Mouse (Mus musculus): ENCODE measurements at regions not wholly inside any gene's neighbourhood (a gene's known extent, or its start where the extent isn't known, plus 50 kb on each side); places are given as distances from the start of the nearest gene placed in this dataset.

DNA sequence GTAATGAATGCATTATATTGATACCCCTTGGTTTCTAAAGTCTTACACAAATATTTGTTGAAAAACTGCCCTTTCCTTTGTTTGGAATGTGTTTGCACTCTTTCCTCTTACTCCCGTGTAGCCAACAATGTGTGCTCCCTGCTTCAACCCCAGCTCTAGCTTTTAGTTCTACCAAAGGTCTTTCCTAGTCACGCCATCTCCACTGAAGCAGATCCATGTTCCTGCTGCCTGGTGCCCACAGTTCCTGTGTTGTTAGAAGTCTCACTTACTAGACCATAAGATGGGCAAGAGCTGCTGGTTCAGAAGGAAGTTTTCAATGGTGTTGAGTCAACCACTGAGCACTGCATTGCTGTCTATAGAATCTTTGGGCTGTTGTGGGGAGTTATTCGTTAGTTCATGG is 137.0 kb downstream of the Klf5 start:
- no peaks in the 10 kb centered on the region for H3K4me1 ChIP-seq
- WGBS: 81% methylated on average over 3 of the region's 3 CpGs
- ATAC-seq: no peak
- no peak overlapping the region for H3K9ac ChIP-seq
- no peak overlapping the region for H3K4me2 ChIP-seq
- no peaks in the 10 kb centered on the region for H3K9me3 ChIP-seq (replicated peaks)
- H3K36me3 ChIP-seq (ENCODE audit: poor library complexity, severe bottlenecking): no peaks in the 10 kb centered on the region
- no peak overlapping the region for H3K4me3 ChIP-seq
- no peaks in the 10 kb centered on the region for H3K27me3 ChIP-seq
- no peak overlapping the region for H3K27ac ChIP-seq

GRCm38 (mm10) chr14:99436051-99436450 is 137.6 kb downstream of the Klf5 start:
- WGBS: 88% methylated on average over 1 of the region's 1 CpGs
- no peaks in the 10 kb centered on the region for H3K9me3 ChIP-seq (replicated peaks)
- no peak overlapping the region for H3K4me2 ChIP-seq
- ATAC-seq: no peak
- no peaks in the 10 kb centered on the region for H3K27me3 ChIP-seq
- H3K4me3 ChIP-seq: no peak overlapping the region
- no peak overlapping the region for H3K27ac ChIP-seq
- H3K36me3 ChIP-seq (ENCODE audit: poor library complexity, severe bottlenecking): no peaks in the 10 kb centered on the region
- no peaks in the 10 kb centered on the region for H3K4me1 ChIP-seq
- H3K9ac ChIP-seq: no peak overlapping the region

- H3K9me3 ChIP-seq (replicated peaks): no peaks in the 10 kb centered on the region
- H3K4me1 ChIP-seq: no peaks in the 10 kb centered on the region
- 35% methylated on average over 5 of the region's 5 CpGs for WGBS
- no peaks in the 10 kb centered on the region for H3K36me3 ChIP-seq (ENCODE audit: poor library complexity, severe bottlenecking)
- no peak for ATAC-seq
- H3K4me2 ChIP-seq: no peak overlapping the region
- H3K4me3 ChIP-seq: no peak overlapping the region
- H3K9ac ChIP-seq: no peak overlapping the region
- H3K27ac ChIP-seq: no peak overlapping the region
- H3K27me3 ChIP-seq: no peaks in the 10 kb centered on the region
These were observed 150.6 kb downstream of the Klf5 start for GRCm38 (mm10) chr14:99449112-99449511.

DNA sequence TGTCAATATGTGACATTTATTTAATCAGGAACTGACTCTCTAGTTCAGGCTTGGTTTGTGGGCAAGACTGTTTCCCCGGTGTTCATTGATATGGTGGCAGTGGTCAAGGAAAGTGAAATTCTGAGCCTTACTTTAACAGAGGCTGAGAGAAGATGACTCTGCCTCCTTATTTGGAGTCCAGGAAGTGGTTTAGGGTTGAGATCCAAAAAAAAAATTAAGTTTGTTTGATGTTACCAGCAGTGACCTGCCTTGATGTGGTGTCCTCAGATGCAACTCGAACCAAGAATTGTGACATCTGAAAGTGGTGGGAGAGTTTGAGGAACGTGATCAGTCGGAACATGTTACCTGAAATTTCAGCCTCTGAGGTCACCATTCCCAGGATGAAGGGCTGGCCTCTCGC is 151.4 kb downstream of the Klf5 start:
- no peak for ATAC-seq
- Histone ChIP-seq H3K4me1 (no peaks in the 10 kb centered on the region), H3K27me3 (no peaks in the 10 kb centered on the region), H3K9me3 (replicated peaks) (no peaks in the 10 kb centered on the region), H3K36me3 (ENCODE audit: poor library complexity, severe bottlenecking) (no peaks in the 10 kb centered on the region), H3K4me3 (no peak overlapping the region), H3K4me2 (no peak overlapping the region), H3K27ac (no peak overlapping the region), H3K9ac (no peak overlapping the region)
- WGBS: 90% methylated on average over 5 of the region's 5 CpGs

- no peaks in the 10 kb centered on the region for H3K36me3 ChIP-seq (ENCODE audit: poor library complexity, severe bottlenecking)
- WGBS: 90% methylated on average over 11 of the region's 11 CpGs
These were observed 152.8 kb downstream of the Klf5 start for GRCm38 (mm10) chr14:99451110-99451795.

DNA sequence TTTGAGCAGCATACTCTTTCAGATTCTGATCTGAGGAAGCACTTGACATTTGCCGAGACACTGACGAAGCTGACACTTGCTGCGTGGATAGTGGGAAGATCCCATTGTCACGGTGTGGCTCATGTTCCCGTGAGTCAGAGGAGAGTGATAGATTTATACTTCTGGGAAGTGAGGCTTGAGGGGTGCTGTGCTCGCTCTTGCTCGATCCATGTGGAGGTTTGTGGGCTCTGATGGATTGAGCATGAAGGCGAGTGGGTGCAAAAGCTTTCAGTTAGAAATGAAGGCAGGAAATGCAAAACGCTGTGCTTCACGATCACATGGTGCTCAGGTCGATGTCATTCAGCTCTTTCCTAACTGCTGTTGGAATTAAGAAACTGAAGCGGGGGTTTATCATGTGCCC is 155.4 kb downstream of the Klf5 start:
- Histone ChIP-seq H3K4me2 (no peak overlapping the region), H3K27me3 (no peaks in the 10 kb centered on the region), H3K4me1 (no peaks in the 10 kb centered on the region), H3K27ac (no peak overlapping the region), H3K9ac (no peak overlapping the region), H3K4me3 (no peak overlapping the region), H3K9me3 (replicated peaks) (no peaks in the 10 kb centered on the region), H3K36me3 (ENCODE audit: poor library complexity, severe bottlenecking) (no peaks in the 10 kb centered on the region)
- WGBS: 93% methylated on average over 12 of the region's 12 CpGs
- ATAC-seq: no peak

More at GRCm38 (mm10) chr14:99451110-99451795, 152.8 kb downstream of the Klf5 start:
- no peaks in the 10 kb centered on the region for H3K27me3 ChIP-seq
- no peaks in the 10 kb centered on the region for H3K4me1 ChIP-seq
- H3K9ac ChIP-seq: no peak overlapping the region
- H3K27ac ChIP-seq: no peak overlapping the region
- ATAC-seq: no peak
- H3K4me2 ChIP-seq: no peak overlapping the region
- no peak overlapping the region for H3K4me3 ChIP-seq
- H3K9me3 ChIP-seq (replicated peaks): no peaks in the 10 kb centered on the region

- no peaks in the 10 kb centered on the region for H3K36me3 ChIP-seq (ENCODE audit: poor library complexity, severe bottlenecking)
- H3K4me3 ChIP-seq: no peak overlapping the region
- no peaks in the 10 kb centered on the region for H3K9me3 ChIP-seq (replicated peaks)
- no peaks in the 10 kb centered on the region for H3K27me3 ChIP-seq
- H3K4me2 ChIP-seq: no peak overlapping the region
- H3K9ac ChIP-seq: no peak overlapping the region
- WGBS: 89% methylated on average over 10 of the region's 10 CpGs
- no peaks in the 10 kb centered on the region for H3K4me1 ChIP-seq
- no peak overlapping the region for H3K27ac ChIP-seq
- no peak for ATAC-seq
These were observed 158.1 kb downstream of the Klf5 start for GRCm38 (mm10) chr14:99456555-99456954.

- WGBS: 86% methylated on average over 6 of the region's 6 CpGs
- no peak overlapping the region for H3K27ac ChIP-seq
These were observed 159.1 kb downstream of the Klf5 start for GRCm38 (mm10) chr14:99457573-99457972.

GRCm38 (mm10) chr14:99472111-99472510 is 173.6 kb downstream of the Klf5 start:
- H3K27me3 ChIP-seq: no peaks in the 10 kb centered on the region
- H3K4me3 ChIP-seq: no peak overlapping the region
- no peaks in the 10 kb centered on the region for H3K4me1 ChIP-seq
- WGBS: 91% methylated on average over 2 of the region's 2 CpGs
- ATAC-seq: no peak
- no peaks in the 10 kb centered on the region for H3K9me3 ChIP-seq (replicated peaks)
- no peak overlapping the region for H3K27ac ChIP-seq
- no peak overlapping the region for H3K9ac ChIP-seq
- no peak overlapping the region for H3K4me2 ChIP-seq
- H3K36me3 ChIP-seq (ENCODE audit: poor library complexity, severe bottlenecking): no peaks in the 10 kb centered on the region

More at GRCm38 (mm10) chr14:99457573-99457972, 159.1 kb downstream of the Klf5 start:
- Histone ChIP-seq H3K36me3 (ENCODE audit: poor library complexity, severe bottlenecking) (no peaks in the 10 kb centered on the region), H3K4me1 (no peaks in the 10 kb centered on the region), H3K27me3 (no peaks in the 10 kb centered on the region), H3K4me2 (no peak overlapping the region), H3K9ac (no peak overlapping the region), H3K9me3 (replicated peaks) (no peaks in the 10 kb centered on the region), H3K4me3 (no peak overlapping the region)
- ATAC-seq: no peak

GRCm38 (mm10) chr14:99475271-99475670 is 176.8 kb downstream of the Klf5 start:
- ATAC-seq: no peak
- no peak overlapping the region for H3K9ac ChIP-seq

DNA sequence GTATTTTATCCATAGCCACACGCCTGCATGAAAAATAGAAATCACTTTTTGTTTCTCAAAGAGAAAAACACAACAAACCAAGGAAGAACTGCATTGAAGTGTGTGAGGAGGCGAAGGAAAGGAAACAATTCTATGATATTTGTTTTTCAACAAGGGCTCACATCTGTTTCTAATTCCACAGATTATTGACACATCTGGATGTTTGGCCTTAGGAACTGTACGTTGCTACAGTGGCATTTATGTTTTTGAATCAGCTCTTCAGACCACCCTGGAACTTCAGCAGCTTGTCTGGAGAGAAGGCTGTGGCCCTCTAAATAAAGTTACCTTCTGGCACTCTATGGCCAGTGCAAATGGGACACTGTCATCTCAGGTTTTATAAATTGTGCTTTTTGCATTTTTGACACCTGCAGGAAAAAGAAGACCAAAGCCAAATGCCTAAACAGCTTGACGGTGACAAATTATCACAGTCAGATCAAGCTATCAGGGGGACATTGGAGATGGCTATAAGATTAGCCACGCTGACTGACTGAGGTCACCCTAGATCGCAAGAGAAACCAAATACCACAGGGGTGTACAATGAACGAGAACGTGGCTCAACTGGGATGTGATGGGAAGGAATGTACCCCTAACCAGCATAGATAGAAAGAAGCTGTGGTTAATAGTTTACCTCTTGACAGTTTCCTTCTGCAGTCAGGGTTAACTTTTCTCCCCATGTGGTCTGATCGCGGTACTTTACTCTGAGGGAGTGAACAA is 182.0 kb downstream of the Klf5 start:
- Histone ChIP-seq H3K4me3 (no peak overlapping the region), H3K27ac (no peak overlapping the region), H3K27me3 (no peaks in the 10 kb centered on the region), H3K9ac (no peak overlapping the region), H3K4me1 (no peaks in the 10 kb centered on the region), H3K4me2 (no peak overlapping the region), H3K36me3 (ENCODE audit: poor library complexity, severe bottlenecking) (no peaks in the 10 kb centered on the region), H3K9me3 (replicated peaks) (no peaks in the 10 kb centered on the region)
- no peak for ATAC-seq
- 83% methylated on average over 10 of the region's 10 CpGs for WGBS

More at GRCm38 (mm10) chr14:99475271-99475670, 176.8 kb downstream of the Klf5 start:
- Histone ChIP-seq H3K4me3 (no peak overlapping the region), H3K4me1 (no peaks in the 10 kb centered on the region), H3K36me3 (ENCODE audit: poor library complexity, severe bottlenecking) (no peaks in the 10 kb centered on the region), H3K27ac (no peak overlapping the region), H3K4me2 (no peak overlapping the region), H3K27me3 (no peaks in the 10 kb centered on the region), H3K9me3 (replicated peaks) (no peaks in the 10 kb centered on the region)
- WGBS: 66% methylated on average over 8 of the region's 8 CpGs

GRCm38 (mm10) chr14:99487981-99488380 is 189.5 kb downstream of the Klf5 start:
- H3K27ac ChIP-seq: no peak overlapping the region
- no peaks in the 10 kb centered on the region for H3K27me3 ChIP-seq
- ATAC-seq: no peak
- no peak overlapping the region for H3K4me3 ChIP-seq
- no peaks in the 10 kb centered on the region for H3K9me3 ChIP-seq (replicated peaks)
- no peaks in the 10 kb centered on the region for H3K4me1 ChIP-seq
- H3K36me3 ChIP-seq (ENCODE audit: poor library complexity, severe bottlenecking): no peaks in the 10 kb centered on the region
- H3K9ac ChIP-seq: no peak overlapping the region
- H3K4me2 ChIP-seq: no peak overlapping the region
- 77% methylated on average over 6 of the region's 6 CpGs for WGBS
